Mouse (Mus musculus) MEL (cell line): ENCODE data around the gene Psmc5.

Source experiments
- CTCF ChIP-seq, 3 experiments: IDR thresholded peaks in 2 of 3; conservative IDR thresholded peaks in 1 of 3; 2 replicates each; pipeline ENCODE4 v1.5.1; 2011 to 2012; ENCODE audit warnings: low read length in 3 of 3, low read depth in 2 of 3, mild to moderate bottlenecking in 2 of 3, improper control_type of control experiment in 1 of 3, inconsistent platforms in 1 of 3, mixed read lengths in 1 of 3, moderate library complexity in 1 of 3; ENCODE audit not compliant: control insufficient read depth in 1 of 3, insufficient read depth in 1 of 3, poor library complexity in 1 of 3, severe bottlenecking in 1 of 3
- EP300 ChIP-seq, 2 experiments: IDR thresholded peaks; 2 replicates each; pipeline ENCODE4 v1.6.1; 2011; ENCODE audit warnings: improper control_type of control experiment in 2 of 2, low read length in 2 of 2, low read depth in 1 of 2, mild to moderate bottlenecking in 1 of 2
- MAX ChIP-seq: IDR thresholded peaks from 2 replicates; pipeline ENCODE4 v1.6.1; 2011; ENCODE audit warnings: low read length, improper control_type of control experiment
- SIN3A ChIP-seq: IDR thresholded peaks from 2 replicates; pipeline ENCODE4 v1.6.1; 2012; ENCODE audit warnings: low read length, improper control_type of control experiment, inconsistent platforms
- USF1 ChIP-seq: IDR thresholded peaks from 2 replicates; pipeline ENCODE4 v1.6.1; 2014; ENCODE audit warnings: low read depth, mild to moderate bottlenecking, inconsistent platforms, low read length, improper control_type of control experiment, moderate library complexity
- ZKSCAN1 ChIP-seq: IDR thresholded peaks from 2 replicates; pipeline ENCODE4 v1.6.1; 2012; ENCODE audit warnings: low read depth, mild to moderate bottlenecking, inconsistent platforms, low read length, improper control_type of control experiment, moderate library complexity

GRCm38 (mm10) chr11:106271794-106272643 lies 16.1 kb downstream of the Psmc5 start:
- TF ChIP-seq MAX (peak; percentile 54), CTCF (IDR thresholded peaks at IDR 0.05 in 2 of 3, conservative IDR thresholded peaks at IDR 0.05 in 1 of 3; ENCODE audit: control insufficient read depth in 1 of 3, insufficient read depth in 1 of 3, low read depth in 2 of 3, low read length in 3 of 3, poor library complexity in 1 of 3, severe bottlenecking in 1 of 3) (no peak; a peak in 1 of 6 replicates), SIN3A (no peak; the same call in 1 of the 2 replicates), USF1 (no peak), EP300 (IDR thresholded peaks at IDR 0.05; ENCODE audit: low read depth in 1 of 2, low read length in 2 of 2) (no peak; a peak in 1 of 4 replicates), ZKSCAN1 (no peak)
